9 mouse cellular contexts compared by ENCODE assay signal in genomic region chr15:99703104-99703503, GRCm38 (mm10). TPM values are rescaled to one million over a fixed set of nuclear protein-coding genes. Genes with fewer than 3 reads are reported as not detected.
DNase-seq lines count a peak whose midpoint lies in the region; ATAC-seq and TF ChIP-seq lines count a peak whose summit lies in the region.
"Had no signal": no experiment of that assay in that cellular context is flagged by ENCODE, and none has a peak within 500 bp of the region (broad histone marks: within the 10 kb centered on the region; RNA-seq: fewer than 3 reads in every experiment).

No protein-coding gene starts in this region.

- no peak for TF ChIP-seq POLR2A in cerebellum, adult 2 months (IDR thresholded peaks at IDR 0.05; ENCODE audit: borderline replicate concordance, insufficient read depth, low read length)

- 39% methylated on average over 9 of the region's 9 CpGs for WGBS in cerebellum, adult 2 months
- 73% methylated on average over 9 of the region's 9 CpGs for WGBS in limb, embryonic 15.5 days
- WGBS in stomach, postnatal 0 days = 59% methylated on average over 9 of the region's 9 CpGs

- H3K4me3 ChIP-seq in cerebellum, adult 2 months (replicated peaks; ENCODE audit: insufficient read depth, low read depth, low read length) = peak overlapping the region; percentile 11
- H3K4me3 ChIP-seq in limb, embryonic 15.5 days = peak overlapping the region; percentile 84
- H3K4me3 ChIP-seq in stomach, postnatal 0 days (ENCODE audit: low read depth, low read length) = peak overlapping the region; percentile 82

- DNase-seq in cerebellum, adult 2 months = peak in 1 of 2 experiments; percentile 36
- no peak for DNase-seq in cerebellum, postnatal 14 days
- DNase-seq in right cerebral cortex, postnatal 10 days (ENCODE audit: low spot score in 2 of 2) = peak; percentile 25 to 62
- no peak for DNase-seq in right cerebral cortex, adult 2 months (ENCODE audit: low spot score in 2 of 2)
- DNase-seq in stomach, postnatal 0 days (ENCODE audit: low spot score) = no peak
- no peak for DNase-seq in spleen, postnatal 14 days (ENCODE audit: low spot score in 2 of 2)

- no peak for TF ChIP-seq CTCF in cerebellum, adult 2 months (IDR thresholded peaks at IDR 0.05; ENCODE audit: borderline replicate concordance, insufficient read depth, low read depth, low read length)
- TF ChIP-seq CTCF in stomach, postnatal 0 days (IDR thresholded peaks at IDR 0.05; ENCODE audit: low read depth) = no peak

- peaks cover 41% of the 10 kb centered on the region for H3K36me3 ChIP-seq in limb, embryonic 15.5 days
- peaks cover 12% of the 10 kb centered on the region; the same call in 1 of the 2 replicates for H3K36me3 ChIP-seq in stomach, postnatal 0 days (ENCODE audit: control insufficient read depth, insufficient read depth, low read length)

- no peaks in the 10 kb centered on the region for H3K9me3 ChIP-seq in limb, embryonic 15.5 days
- H3K9me3 ChIP-seq in stomach, postnatal 0 days (ENCODE audit: control insufficient read depth, low read length) = no peaks in the 10 kb centered on the region

- ATAC-seq in limb, embryonic 15.5 days (ENCODE audit: insufficient number of reproducible peaks, low FRiP score, low TSS enrichment, low read depth) = no peak
- ATAC-seq in stomach, postnatal 0 days (ENCODE audit: low FRiP score, low TSS enrichment) = no peak
- ATAC-seq in megakaryocyte progenitor cell, adult 5-6 weeks (replicated peaks; ENCODE audit: poor library complexity) = no peak

- no peak for TF ChIP-seq EP300 in stomach, postnatal 0 days (optimal IDR thresholded peaks at IDR 0.05)

- no peak overlapping the region for H3K9ac ChIP-seq in limb, embryonic 15.5 days
- peak overlapping the region; percentile 91 for H3K9ac ChIP-seq in stomach, postnatal 0 days (ENCODE audit: low read length)

- H3K27me3 ChIP-seq in cerebellum, adult 2 months (ENCODE audit: control insufficient read depth, insufficient read depth, low read length) = no peaks in the 10 kb centered on the region
- peaks cover 5% of the 10 kb centered on the region for H3K27me3 ChIP-seq in limb, embryonic 15.5 days
- H3K27me3 ChIP-seq in stomach, postnatal 0 days (ENCODE audit: control insufficient read depth, insufficient read depth, low read length) = no peaks in the 10 kb centered on the region

- H3K4me2 ChIP-seq in limb, embryonic 15.5 days = peak overlapping the region; percentile 62
- H3K4me2 ChIP-seq in stomach, postnatal 0 days (replicated peaks; ENCODE audit: low read depth) = peak overlapping the region; percentile 51

- H3K27ac ChIP-seq in cerebellum, adult 2 months (ENCODE audit: insufficient read depth, low read length) = no peak overlapping the region
- peak overlapping the region; percentile 98 for H3K27ac ChIP-seq in limb, embryonic 15.5 days
- H3K27ac ChIP-seq in stomach, postnatal 0 days (replicated peaks) = no peak overlapping the region; the same call in 1 of the 2 replicates

- peaks cover 18% of the 10 kb centered on the region for H3K4me1 ChIP-seq in cerebellum, adult 2 months (ENCODE audit: control insufficient read depth, insufficient read depth, low read length)
- H3K4me1 ChIP-seq in limb, embryonic 15.5 days = peaks cover 33% of the 10 kb centered on the region
- H3K4me1 ChIP-seq in stomach, postnatal 0 days (replicated peaks; ENCODE audit: control insufficient read depth, insufficient read depth) = no peaks in the 10 kb centered on the region

RNA-seq across cellular contexts. Expression of gene Smarcd1, which starts 1.2 kb away (rescaled TPM):
- polyA plus RNA-seq in cerebellum, adult 2 months (2012; rRNA removed) = 82.3 and 87.1 TPM in 2 replicates
- polyA plus RNA-seq in limb, embryonic 15.5 days (2015; fragmentation: Nextera tagmentation; extraction: Ambion mirVana) = 25.0 and 29.9 TPM in 2 replicates
- 10.9 and 11.6 TPM in 2 replicates for polyA plus RNA-seq in stomach, postnatal 0 days (2015; fragmentation: Nextera tagmentation; extraction: Ambion mirVana)
- total RNA-seq in megakaryocyte progenitor cell, adult 5-6 weeks (2015) = 22.8 and 24.1 TPM in 2 replicates
- 11.6 and 17.3 TPM in 2 replicates for total RNA-seq in megakaryocyte progenitor cell, adult 5-6 weeks (2017)

RNA-seq across cellular contexts. Expression of gene Gm17349, which starts 2.2 kb away (rescaled TPM):
- not detected in 2 replicates for polyA plus RNA-seq in cerebellum, adult 2 months (2012; rRNA removed)
- not detected in 2 replicates for polyA plus RNA-seq in limb, embryonic 15.5 days (2015; fragmentation: Nextera tagmentation; extraction: Ambion mirVana)
- 1.0 and 2.5 TPM in 2 replicates for polyA plus RNA-seq in stomach, postnatal 0 days (2015; fragmentation: Nextera tagmentation; extraction: Ambion mirVana)
- total RNA-seq in megakaryocyte progenitor cell, adult 5-6 weeks (2015) = not detected in 2 replicates
- total RNA-seq in megakaryocyte progenitor cell, adult 5-6 weeks (2017) = not detected in 2 replicates
- total RNA-seq: megakaryocyte-erythroid progenitor cell, adult 5-6 weeks had no signal

RNA-seq across cellular contexts. Expression of gene Gpd1, which starts 14.2 kb away (rescaled TPM):
- 130 and 143 TPM in 2 replicates for polyA plus RNA-seq in cerebellum, adult 2 months (2012; rRNA removed)
- 0.42 and 4.3 TPM in 2 replicates for polyA plus RNA-seq in limb, embryonic 15.5 days (2015; fragmentation: Nextera tagmentation; extraction: Ambion mirVana)
- polyA plus RNA-seq in stomach, postnatal 0 days (2015; fragmentation: Nextera tagmentation; extraction: Ambion mirVana) = 6.8 and 7.9 TPM in 2 replicates
- 0.15 and 0.67 TPM in 2 replicates for total RNA-seq in megakaryocyte progenitor cell, adult 5-6 weeks (2015)
- 1.3 TPM in 2 replicates for total RNA-seq in megakaryocyte progenitor cell, adult 5-6 weeks (2017)

RNA-seq across cellular contexts. Expression of gene Cox14, which starts 22.3 kb away (rescaled TPM):
- polyA plus RNA-seq in cerebellum, adult 2 months (2012; rRNA removed) = 351 and 364 TPM in 2 replicates
- polyA plus RNA-seq in limb, embryonic 15.5 days (2015; fragmentation: Nextera tagmentation; extraction: Ambion mirVana) = 162 and 175 TPM in 2 replicates
- polyA plus RNA-seq in stomach, postnatal 0 days (2015; fragmentation: Nextera tagmentation; extraction: Ambion mirVana) = 199 and 206 TPM in 2 replicates
- total RNA-seq in megakaryocyte progenitor cell, adult 5-6 weeks (2015) = 72.7 and 83.5 TPM in 2 replicates
- total RNA-seq in megakaryocyte progenitor cell, adult 5-6 weeks (2017) = 28.6 and 30.8 TPM in 2 replicates

RNA-seq across cellular contexts. Expression of gene Asic1, which starts 32.9 kb away (rescaled TPM):
- 102 and 104 TPM in 2 replicates for polyA plus RNA-seq in cerebellum, adult 2 months (2012; rRNA removed)
- polyA plus RNA-seq in limb, embryonic 15.5 days (2015; fragmentation: Nextera tagmentation; extraction: Ambion mirVana) = 1.2 and 2.2 TPM in 2 replicates
- polyA plus RNA-seq in stomach, postnatal 0 days (2015; fragmentation: Nextera tagmentation; extraction: Ambion mirVana) = 1.0 and 1.2 TPM in 2 replicates
- not detected in 2 replicates for total RNA-seq in megakaryocyte progenitor cell, adult 5-6 weeks (2015)
- total RNA-seq in megakaryocyte progenitor cell, adult 5-6 weeks (2017) = not detected in 2 replicates

Comparison
In these comparisons a context has a peak if more than half of its experiments do, and no peak if none do; other contexts are left out.
1. DNase-seq: peak in right cerebral cortex, postnatal 10 days (2 of 2); none in cerebellum, postnatal 14 days (0 of 2), right cerebral cortex, adult 2 months (0 of 2), stomach, postnatal 0 days (single experiment) and spleen, postnatal 14 days (0 of 2).
2. H3K4me3 ChIP-seq: peak in every context shown above with its lines; median percentile 84 in limb, embryonic 15.5 days; 82 in stomach, postnatal 0 days; 11 in cerebellum, adult 2 months.
3. RNA of gene Gpd1, which starts 14.2 kb away (polyA plus RNA-seq): 130 to 143 TPM in cerebellum, adult 2 months; 6.8 to 7.9 TPM in stomach, postnatal 0 days and 0.42 to 4.3 TPM in limb, embryonic 15.5 days; every median in the first group is over 10 times any median in the second.